Comparison of ENCODE assay signal across 8 mouse cellular contexts in genomic region chr2:118256621-118257053, GRCm38 (mm10). TPM values are rescaled to one million over a fixed set of nuclear protein-coding genes. Genes with fewer than 3 reads are reported as not detected.
DNase-seq lines count a peak whose midpoint lies in the region; ATAC-seq and TF ChIP-seq lines count a peak whose summit lies in the region.

Gene Fsip1, minus strand, starts transcription at chr2:118256966.

- no peak within 1 kb of the TSS for H3K9ac ChIP-seq in lung, postnatal 0 days (replicated peaks; ENCODE audit: low read depth)

- H3K9me3 ChIP-seq in lung, postnatal 0 days (ENCODE audit: low read length) = no peaks in the 10 kb centered on the region

- TF ChIP-seq CTCF in lung, postnatal 0 days (IDR thresholded peaks at IDR 0.05) = no peak

- DNase-seq in CD8-positive naive resting alpha-beta T cell, adult 2 months (ENCODE audit: low read depth in 2 of 2, low spot score in 2 of 2) = peak; percentile 69 to 79
- peak; percentile 63 for DNase-seq in c-Kit-positive CD71-negative TER-119-negative erythroid progenitor cells, embryonic 14.5 days (ENCODE audit: low read depth)
- peak; percentile 90 for DNase-seq in forelimb bud, embryonic 11.5 days (ENCODE audit: low read depth, low spot score)
- peak; percentile 74 for DNase-seq in layer of hippocampus, adult 9-11 months
- peak; percentile 86 for DNase-seq in lung, postnatal 0 days (ENCODE audit: low spot score)
- DNase-seq in ovary, postnatal 10 days (ENCODE audit: low spot score) = peak; percentile 36
- peak; percentile 84 for DNase-seq in thymus, postnatal 0 days (ENCODE audit: low spot score)

- WGBS in lung, postnatal 0 days = under 1% methylated on average over 25 of the region's 25 CpGs

- peak within 1 kb of the TSS; percentile 38 for H3K4me3 ChIP-seq in lung, postnatal 0 days (ENCODE audit: low read depth, low read length)

- no peaks in the 10 kb centered on the region for H3K4me1 ChIP-seq in lung, postnatal 0 days (ENCODE audit: insufficient read depth, low read depth, low read length)

- H3K36me3 ChIP-seq in lung, postnatal 0 days (ENCODE audit: insufficient read depth, low read length) = no peaks in the 10 kb centered on the region

- H3K4me2 ChIP-seq in lung, postnatal 0 days (replicated peaks; ENCODE audit: low read depth, low read length) = peak within 1 kb of the TSS; percentile 66

- peak; percentile 88 to 97 for ATAC-seq in hematopoietic stem cell, adult 5-6 weeks (replicated peaks in 1 of 2; ENCODE audit: insufficient read depth in 1 of 2, low FRiP score in 2 of 2, low TSS enrichment in 1 of 2, low read depth in 1 of 2, poor library complexity in 2 of 2, severe bottlenecking in 2 of 2)
- peak; percentile 98 for ATAC-seq in lung, postnatal 0 days

- no peak for TF ChIP-seq EP300 in lung, postnatal 0 days (IDR thresholded peaks at IDR 0.05)

- H3K27ac ChIP-seq in lung, postnatal 0 days (ENCODE audit: low read length) = no peak within 1 kb of the TSS

- no peaks in the 10 kb centered on the region for H3K27me3 ChIP-seq in lung, postnatal 0 days (replicated peaks; ENCODE audit: insufficient read depth, low read length)

RNA-seq across cellular contexts. Expression of gene Fsip1, which starts in this region (rescaled TPM):
- 0.94 and 0.99 TPM in 2 replicates for total RNA-seq in hematopoietic stem cell, adult 5-6 weeks (2017)
- polyA plus RNA-seq in lung, postnatal 0 days (2015; fragmentation: Nextera tagmentation; extraction: Ambion mirVana) = 2.3 and 3.1 TPM in 2 replicates
- polyA plus RNA-seq in thymus, postnatal 0 days (2015; fragmentation: Nextera tagmentation; extraction: Ambion mirVana) = 0.93 and 1.4 TPM in 2 replicates

Comparison
In these comparisons a context has a peak if more than half of its experiments do, and no peak if none do; other contexts are left out.
1. Peak in ATAC-seq in hematopoietic stem cell, adult 5-6 weeks; RNA of the gene not detected or under 1 TPM.
2. DNase-seq: peak in every context shown above with its lines; median percentile 90 in forelimb bud, embryonic 11.5 days; 86 in lung, postnatal 0 days; 84 in thymus, postnatal 0 days; 74 in CD8-positive naive resting alpha-beta T cell, adult 2 months; 74 in layer of hippocampus, adult 9-11 months; 63 in c-Kit-positive CD71-negative TER-119-negative erythroid progenitor cells, embryonic 14.5 days; 36 in ovary, postnatal 10 days.